Mouse (Mus musculus) mouse embryonic stem cell (cell line): ENCODE results near the gene Pbx3.

ENCODE experiments used
- in situ Hi-C, 2 experiments: fragments of 300-500 bp; cut with MboI; formaldehyde crosslinking; loops; 1 replicate in 1 of 2; 3 replicates in 1 of 2; pipeline ENCODE4 v1.14.3; 2019 to 2020; ENCODE audit warnings: low sequenced_read_pairs in 2 of 2, low pct_unique_long_range_greater_than_20kb in 1 of 2, mixed read lengths in 1 of 2; ENCODE audit not compliant: unreplicated experiment in 1 of 2

Gene Pbx3

GRCm38 (mm10) chr2:34372305-34373301 is at the start of gene Pbx3:
Gene Pbx3 (minus strand): TSS chr2:34373142.
- in situ Hi-C loops: no loop called here

- in situ Hi-C loops: no loop called here
Measured at GRCm38 (mm10) chr2:34420256-34420655, 47.3 kb upstream of the Pbx3 start.

DNA sequence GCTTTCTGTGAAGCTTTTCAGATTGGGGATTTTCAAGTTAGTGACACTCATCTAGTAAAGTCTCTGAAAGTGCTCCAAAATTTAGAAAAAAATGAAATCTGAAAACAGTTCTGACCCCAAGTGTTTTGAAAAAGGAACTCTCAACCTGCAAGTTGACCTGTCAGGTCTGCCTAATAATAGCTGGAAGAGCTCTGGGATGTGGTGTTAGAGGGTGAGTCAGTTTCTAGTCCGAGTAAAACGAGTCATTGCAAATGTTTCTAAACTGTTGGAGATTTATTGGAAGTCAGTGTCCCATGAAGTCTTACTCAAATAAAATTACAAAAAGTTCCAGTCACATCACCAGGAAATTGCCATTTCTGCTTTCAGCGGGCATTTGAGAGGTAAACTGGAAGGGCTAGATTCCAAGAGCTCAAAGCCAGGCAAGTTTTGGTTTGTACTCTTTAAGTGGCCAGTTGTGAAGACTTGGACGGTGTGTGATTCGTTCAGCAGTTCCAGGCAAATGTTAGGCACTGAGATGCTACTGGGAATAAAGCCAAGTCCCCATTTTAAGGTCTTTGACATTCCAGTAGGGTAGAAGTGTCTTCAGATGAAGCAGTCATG is 36.9 kb upstream of the Pbx3 start:
- in situ Hi-C loops: no loop called here

GRCm38 (mm10) chr2:34408341-34408740 is 35.4 kb upstream of the Pbx3 start:
- in situ Hi-C loops: no loop called here

- in situ Hi-C loops: no loop called here
Measured at GRCm38 (mm10) chr2:34407596-34407995, 34.7 kb upstream of the Pbx3 start.

GRCm38 (mm10) chr2:34406601-34407464 is 33.9 kb upstream of the Pbx3 start, which contains the start of gene Mapkap1:
Gene Mapkap1 (plus strand): TSS chr2:34406771.
- in situ Hi-C loops: no loop called here

GRCm38 (mm10) chr2:34399535-34399934 is 26.6 kb upstream of the Pbx3 start:
- in situ Hi-C loops: no loop called here

DNA sequence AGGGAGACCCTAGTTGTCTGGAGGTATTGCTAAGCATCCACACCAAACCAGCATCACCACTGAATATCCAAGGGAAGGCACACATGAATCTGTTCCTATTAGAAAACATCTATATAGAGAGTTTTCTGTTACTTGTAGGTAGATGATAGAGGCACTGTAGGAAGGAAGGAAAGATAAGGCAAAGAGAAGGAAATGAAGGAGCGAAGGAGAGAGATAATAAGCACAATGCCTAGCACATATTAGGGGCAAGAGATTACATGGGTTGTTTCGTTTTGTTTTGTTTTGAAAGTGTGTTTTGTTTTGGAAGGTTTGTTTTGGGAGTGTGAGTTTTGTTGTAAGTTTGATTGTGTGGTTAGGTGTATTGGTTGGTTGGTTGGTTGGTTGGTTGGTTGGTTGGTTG is 6.0 kb upstream of the Pbx3 start:
- in situ Hi-C loops: no loop called here

- in situ Hi-C loops: no loop called here
Measured at GRCm38 (mm10) chr2:34374349-34374748, 1.4 kb upstream of the Pbx3 start.

DNA sequence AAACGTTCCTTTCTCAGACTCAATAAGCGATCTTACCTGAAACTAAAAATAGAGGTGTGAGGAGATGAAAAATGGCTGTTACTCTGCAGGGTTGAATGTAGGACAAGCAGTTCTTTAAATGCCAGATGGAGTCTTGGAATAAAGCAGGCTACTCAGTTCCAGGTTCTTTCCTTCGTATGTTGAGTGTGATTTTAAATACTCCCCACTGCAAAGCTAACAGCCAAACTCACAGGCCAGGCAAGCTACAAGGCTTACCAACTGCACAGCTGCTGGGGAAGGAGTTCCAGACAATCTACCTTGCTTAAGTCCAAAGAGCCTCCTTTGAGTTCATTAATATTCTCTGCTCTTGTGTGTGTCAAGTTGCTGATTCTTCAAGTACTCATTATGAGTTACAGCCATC is 944 bp upstream of the Pbx3 start:
- in situ Hi-C loops: no loop called here

- in situ Hi-C loops: no loop called here
Measured at GRCm38 (mm10) chr2:34371441-34372304, 1.3 kb downstream of the Pbx3 start.

DNA sequence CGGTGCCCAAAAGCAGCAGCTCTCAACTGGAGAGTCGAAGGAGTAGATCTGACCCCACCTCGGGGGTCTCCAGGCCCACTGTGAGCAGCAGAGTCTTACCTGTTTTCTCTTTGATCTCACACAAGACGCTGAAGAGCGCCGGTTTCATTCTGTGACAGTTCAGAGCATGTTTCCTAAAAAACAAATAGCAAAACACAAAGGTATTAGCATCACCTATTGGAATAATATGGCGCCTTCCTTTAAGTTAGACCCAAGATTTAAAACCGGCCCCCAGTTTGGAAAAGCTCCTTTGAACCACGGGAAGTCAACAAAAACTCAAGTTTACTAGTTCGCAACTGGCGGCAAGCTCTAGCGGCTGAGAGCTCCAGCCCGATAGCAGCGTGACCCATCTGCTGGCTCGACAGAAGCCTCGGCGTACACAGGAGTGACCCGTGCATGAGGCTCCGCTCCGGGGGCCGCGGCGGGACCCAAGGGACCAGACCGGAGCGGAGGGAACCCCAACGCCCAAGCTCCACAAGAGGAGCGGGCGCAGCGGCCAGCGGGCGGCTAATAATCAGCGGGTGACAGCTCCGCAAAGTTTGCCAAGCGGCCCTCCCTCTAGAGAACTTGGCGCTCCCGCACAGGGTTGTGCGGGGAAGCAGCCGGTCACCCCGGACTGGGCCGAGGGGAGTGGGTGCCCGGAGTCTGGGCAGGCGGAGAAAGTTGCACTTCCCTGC is 2.1 kb downstream of the Pbx3 start:
- in situ Hi-C loops: no loop called here

- in situ Hi-C loops: no loop called here
Measured at GRCm38 (mm10) chr2:34370349-34370724, 2.6 kb downstream of the Pbx3 start.

GRCm38 (mm10) chr2:34368396-34368795 is 4.5 kb downstream of the Pbx3 start:
- in situ Hi-C loops: no loop called here

DNA sequence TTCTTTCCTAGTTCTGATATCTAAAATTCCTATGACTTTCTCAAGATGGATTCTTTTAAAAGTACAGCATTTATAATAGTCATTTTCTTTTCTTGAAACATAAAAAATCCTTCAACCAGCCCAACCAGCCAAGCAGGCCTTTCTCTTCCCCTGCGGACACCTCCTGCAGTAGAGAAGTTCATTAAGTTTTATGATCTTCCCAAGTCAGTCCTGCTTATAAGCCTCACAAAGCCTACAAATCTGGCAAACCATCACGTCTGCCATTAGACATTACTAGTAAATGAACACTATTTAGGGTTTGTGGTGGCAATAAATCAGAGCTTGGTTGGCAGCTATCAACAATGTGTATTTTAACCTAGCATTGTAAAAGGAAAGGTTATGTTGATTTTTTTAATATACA is 5.9 kb downstream of the Pbx3 start:
- in situ Hi-C loops: no loop called here

GRCm38 (mm10) chr2:34363678-34364077 is 9.3 kb downstream of the Pbx3 start:
- in situ Hi-C loops: no loop called here

GRCm38 (mm10) chr2:34355801-34356211 is 17.1 kb downstream of the Pbx3 start:
- in situ Hi-C loops: no loop called here
